Mouse (Mus musculus) layer of hippocampus, adult 11-12 months (tissue): Measurements from ENCODE around the gene Wfdc2.
A peak's percentile ranks its signal among the peaks of the same experiment; 100 is the strongest.
"Not testable (repeated sequence)": the region's sequence is repeated elsewhere in the genome, so short reads cannot be mapped to it uniquely, and the experiment has no call there.

Experiments used
- DNase-seq: peaks from one replicate; pipeline ENCODE4 v3.0.0; 2022; ENCODE audit warnings: low spot score

The Wfdc2 gene

GRCm38 (mm10) chr2:164549338-164549737, 12.9 kb upstream of the Wfdc2 start:
- DNase-seq = no peak

GRCm38 (mm10) chr2:164549963-164550894, 12.0 kb upstream of the Wfdc2 start:
- DNase-seq = peak; percentile 30

DNA sequence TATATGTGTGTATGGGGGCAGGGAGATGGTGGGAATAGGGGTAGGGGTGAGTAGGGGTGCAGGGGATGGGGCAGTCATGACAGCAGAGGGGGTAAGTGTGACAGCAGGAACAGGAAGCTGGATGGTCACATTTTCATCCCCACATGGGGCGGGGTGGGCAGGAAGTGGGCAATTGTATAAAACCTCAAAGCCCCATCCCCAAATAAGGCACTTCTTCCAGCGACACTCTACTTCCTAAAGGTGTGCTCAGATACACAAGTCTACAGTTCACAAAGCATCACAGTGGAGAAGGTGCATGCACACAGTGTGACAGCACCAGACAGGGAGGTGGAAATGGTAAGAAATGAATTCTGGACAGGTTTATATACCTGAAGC, 11.3 kb upstream of the Wfdc2 start:
- DNase-seq = no peak

GRCm38 (mm10) chr2:164551502-164551901, 10.7 kb upstream of the Wfdc2 start:
- DNase-seq = no peak

- DNase-seq = peak; percentile 27
Observed at GRCm38 (mm10) chr2:164558426-164558825, 3.8 kb upstream of the Wfdc2 start.

- no peak for DNase-seq
Observed at GRCm38 (mm10) chr2:164558991-164559645, 3.1 kb upstream of the Wfdc2 start.

GRCm38 (mm10) chr2:164560106-164560505, 2.1 kb upstream of the Wfdc2 start:
- no peak for DNase-seq

- peak; percentile 23 for DNase-seq
Observed at GRCm38 (mm10) chr2:164563339-164564038, 1.3 kb downstream of the Wfdc2 start.

- DNase-seq = no peak
Observed at GRCm38 (mm10) chr2:164564346-164564745, 2.1 kb downstream of the Wfdc2 start.

GRCm38 (mm10) chr2:164566997-164567396, 4.8 kb downstream of the Wfdc2 start:
- DNase-seq = no peak

- no peak for DNase-seq
Observed at GRCm38 (mm10) chr2:164567460-164567859, 5.2 kb downstream of the Wfdc2 start.

DNA sequence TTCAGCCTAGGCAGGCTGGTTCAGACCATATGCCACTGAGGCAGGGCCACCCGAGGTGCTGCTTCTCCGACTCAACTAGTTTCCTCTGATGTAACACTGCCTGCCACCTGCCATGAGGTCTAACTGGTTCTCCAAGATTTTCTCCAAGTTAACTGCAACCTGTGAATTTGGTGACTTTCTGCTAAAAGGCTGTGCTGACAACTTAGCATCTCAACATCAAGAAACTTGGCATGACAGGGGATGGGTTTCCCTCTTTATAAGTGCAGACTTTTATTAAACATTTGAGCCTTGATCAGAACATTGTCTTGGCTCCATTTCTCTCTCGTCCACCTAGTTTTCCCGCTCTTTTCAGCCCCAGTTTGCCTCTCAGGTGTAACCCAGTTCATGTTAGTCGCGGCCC, 11.1 kb downstream of the Wfdc2 start, which contains the start of gene Spint3:
Spint3 (minus strand) TSS at position 101 of the 400 bp plus-strand sequence.
- DNase-seq = not testable (repeated sequence)

DNA sequence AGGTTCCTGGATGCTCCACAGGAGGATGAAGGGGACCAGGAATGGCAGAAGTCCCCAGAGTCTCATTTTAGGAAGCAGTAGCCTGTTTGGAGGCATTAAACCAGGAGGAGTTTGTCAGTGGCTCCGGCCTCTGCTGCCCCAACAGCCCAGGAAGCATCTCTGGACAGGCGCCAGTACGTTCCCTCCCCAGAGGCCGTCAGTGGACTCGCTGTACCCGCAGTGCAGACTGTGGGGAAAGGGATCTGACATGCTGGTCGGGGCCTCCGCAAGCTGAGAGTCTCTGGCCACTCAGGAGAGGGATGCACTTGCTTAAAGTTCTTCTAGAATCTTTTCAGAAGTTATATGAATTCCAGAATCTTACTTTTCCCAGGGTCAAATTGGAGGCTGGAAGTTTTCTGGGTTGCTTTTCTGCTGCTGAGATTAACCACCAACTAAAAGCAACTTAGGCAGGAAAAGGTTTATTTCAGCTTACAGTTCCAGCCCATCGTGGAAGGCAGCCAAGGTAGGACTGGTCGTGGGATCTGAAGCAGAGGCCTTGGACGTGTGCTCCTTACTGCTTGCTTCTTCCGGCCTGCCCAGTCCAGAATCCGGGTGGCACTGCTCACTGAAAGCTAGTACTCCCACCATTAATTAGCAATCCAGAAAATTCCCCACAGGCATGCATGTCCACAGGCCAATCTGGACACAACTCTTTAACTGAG, 23.0 kb downstream of the Wfdc2 start, which contains the start of gene Wfdc6a:
Wfdc6a (minus strand) TSS at position 423 of the 701 bp plus-strand sequence.
- DNase-seq = not testable (repeated sequence)

- peak; percentile 22 for DNase-seq
Observed at GRCm38 (mm10) chr2:164592014-164592413, 29.8 kb downstream of the Wfdc2 start.

DNA sequence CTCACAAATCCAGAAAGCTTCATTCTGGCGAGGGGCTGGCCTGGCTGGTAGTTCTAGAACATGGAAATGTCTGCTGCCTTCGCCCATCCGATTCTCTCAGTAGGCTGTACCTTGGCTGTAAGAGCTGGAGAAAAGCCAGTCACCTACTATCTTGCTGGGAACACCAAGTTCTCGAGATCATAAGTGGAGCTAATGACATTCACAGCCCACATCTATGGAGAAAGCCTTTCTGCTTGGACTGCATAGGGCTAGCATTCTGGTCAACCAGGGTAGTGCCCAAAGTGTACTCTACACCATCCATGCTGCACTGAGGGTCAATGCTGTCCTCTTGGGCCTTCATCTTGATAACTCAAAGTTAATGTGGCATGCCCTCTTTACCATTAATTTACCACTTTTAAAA, 31.3 kb downstream of the Wfdc2 start, which contains the start of gene Eppin:
Eppin (minus strand) TSS at position 101 of the 400 bp plus-strand sequence.
- DNase-seq = no peak

- DNase-seq = no peak
Observed at GRCm38 (mm10) chr2:164600179-164600578, 38.0 kb downstream of the Wfdc2 start.

GRCm38 (mm10) chr2:164603482-164603881, 41.3 kb downstream of the Wfdc2 start:
- DNase-seq = no peak

GRCm38 (mm10) chr2:164604411-164604810, 42.2 kb downstream of the Wfdc2 start:
- DNase-seq = no peak

DNA sequence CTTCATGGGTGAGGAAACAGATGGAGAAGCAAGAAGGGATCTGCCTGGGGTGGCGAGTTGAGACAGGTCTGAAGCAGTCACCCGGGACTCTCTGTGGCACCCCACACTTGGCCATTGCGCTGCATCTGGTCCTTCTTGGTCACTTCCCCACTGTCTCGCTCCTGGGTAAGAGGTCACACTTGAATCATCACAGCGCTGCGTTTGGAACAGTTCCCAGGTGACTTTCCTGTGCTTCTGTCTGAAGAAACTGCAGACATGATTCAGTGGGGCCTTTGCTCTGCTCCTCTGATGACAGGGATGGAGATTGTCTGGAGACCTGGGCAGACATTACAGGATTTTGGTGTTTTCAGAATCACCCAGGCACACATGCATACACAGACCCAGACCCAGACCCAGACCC, 46.6 kb downstream of the Wfdc2 start:
- no peak for DNase-seq

GRCm38 (mm10) chr2:164613471-164613870, 51.3 kb downstream of the Wfdc2 start, which contains the start of the genes Wfdc6b and Wfdc8:
Gene Wfdc6b, plus strand, starts transcription at chr2:164613522.
Gene Wfdc8, minus strand, starts transcription at chr2:164613626.
- not testable (repeated sequence) for DNase-seq

DNA sequence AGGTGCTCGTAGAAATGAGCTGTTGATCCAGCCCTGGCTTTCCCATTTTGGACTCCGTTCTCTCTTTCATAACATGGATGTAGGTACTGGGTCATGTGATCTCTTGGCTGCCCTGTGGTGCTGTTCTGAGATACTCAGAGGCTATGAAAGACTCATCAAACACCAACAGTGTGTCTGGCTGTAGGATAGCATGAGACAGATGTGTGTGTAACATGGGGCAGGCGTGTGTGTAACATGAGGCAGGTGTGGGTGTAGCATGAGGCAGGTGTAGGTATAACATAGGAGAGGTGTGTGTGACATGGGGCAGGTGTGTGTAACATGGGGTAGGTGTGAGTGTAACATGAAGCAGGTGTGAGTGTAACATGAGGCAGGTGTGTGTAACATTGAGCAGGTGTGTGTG, 53.2 kb downstream of the Wfdc2 start:
- no peak for DNase-seq
